Mouse (Mus musculus): ENCODE measurements around the gene Hist1h4b. TPM values are rescaled to one million over a fixed set of nuclear protein-coding genes. Genes with fewer than 3 reads are reported as not detected.

Gene Hist1h4b
- polyA plus RNA-seq, 1 experiment from 2014 or later: 3.5 TPM

GRCm38 (mm10) chr13:23738677-23739068 is 18.1 kb upstream of the Hist1h4b start, which contains the start of gene Hist1h1c:
TSS of gene Hist1h1c (plus strand) at chr13:23738808.
- Histone ChIP-seq H3K4me1 (ENCODE audit: control insufficient read depth, low read depth, low read length) (peaks cover 18% of the 10 kb centered on the region), H3K9me3 (replicated peaks; ENCODE audit: control insufficient read depth, low read length) (no peaks in the 10 kb centered on the region), H3K4me2 (ENCODE audit: low read depth, low read length) (peak within 1 kb of the TSS; percentile 82), H3K36me3 (ENCODE audit: control insufficient read depth, insufficient read depth) (no peaks in the 10 kb centered on the region), H3K4me3 (ENCODE audit: low read depth, low read length) (peak within 1 kb of the TSS; percentile 63), H3K27me3 (ENCODE audit: control insufficient read depth, insufficient read depth, low read depth, low read length) (no peaks in the 10 kb centered on the region), H3K9ac (ENCODE audit: low read depth, low read length) (peak within 1 kb of the TSS; percentile 87), H3K27ac (ENCODE audit: low read length) (peak within 1 kb of the TSS; percentile 99)
- ATAC-seq (ENCODE audit: low read depth): peak; percentile 79
- WGBS (ENCODE audit: insufficient replicate concordance): 0% methylated on average over 33 of the region's 38 CpGs

GRCm38 (mm10) chr13:23739069-23739921 is 17.5 kb upstream of the Hist1h4b start:
- Histone ChIP-seq H3K9me3 (replicated peaks; ENCODE audit: control insufficient read depth, low read length) (no peaks in the 10 kb centered on the region), H3K4me3 (ENCODE audit: low read depth, low read length) (peak overlapping the region; percentile 63), H3K4me2 (ENCODE audit: low read depth, low read length) (peak overlapping the region; percentile 82), H3K4me1 (ENCODE audit: control insufficient read depth, low read depth, low read length) (peaks cover 21% of the 10 kb centered on the region), H3K36me3 (ENCODE audit: control insufficient read depth, insufficient read depth) (no peaks in the 10 kb centered on the region), H3K27ac (ENCODE audit: low read length) (peak overlapping the region; percentile 99), H3K9ac (ENCODE audit: low read depth, low read length) (peak overlapping the region; percentile 87), H3K27me3 (ENCODE audit: control insufficient read depth, insufficient read depth, low read depth, low read length) (no peaks in the 10 kb centered on the region)
- under 1% methylated on average over 39 of the region's 39 CpGs for WGBS (ENCODE audit: insufficient replicate concordance)
- ATAC-seq (ENCODE audit: low read depth): peak; percentile 81

GRCm38 (mm10) chr13:23739922-23740252 is 16.9 kb upstream of the Hist1h4b start:
- no peaks in the 10 kb centered on the region for H3K27me3 ChIP-seq (ENCODE audit: control insufficient read depth, insufficient read depth, low read depth, low read length)
- peak overlapping the region; percentile 82 for H3K4me2 ChIP-seq (ENCODE audit: low read depth, low read length)
- no peaks in the 10 kb centered on the region for H3K36me3 ChIP-seq (ENCODE audit: control insufficient read depth, insufficient read depth)
- peak overlapping the region; percentile 99 for H3K27ac ChIP-seq (ENCODE audit: low read length)
- peak overlapping the region; percentile 87 for H3K9ac ChIP-seq (ENCODE audit: low read depth, low read length)
- ATAC-seq (ENCODE audit: low read depth): no peak
- H3K9me3 ChIP-seq (replicated peaks; ENCODE audit: control insufficient read depth, low read length): no peaks in the 10 kb centered on the region
- peaks cover 21% of the 10 kb centered on the region for H3K4me1 ChIP-seq (ENCODE audit: control insufficient read depth, low read depth, low read length)
- peak overlapping the region; percentile 63 for H3K4me3 ChIP-seq (ENCODE audit: low read depth, low read length)
- 0% methylated on average over 14 of the region's 14 CpGs for WGBS (ENCODE audit: insufficient replicate concordance)

GRCm38 (mm10) chr13:23740256-23740840 is 16.5 kb upstream of the Hist1h4b start:
- WGBS (ENCODE audit: insufficient replicate concordance): 22% methylated on average over 13 of the region's 13 CpGs
- peaks cover 21% of the 10 kb centered on the region for H3K4me1 ChIP-seq (ENCODE audit: control insufficient read depth, low read depth, low read length)
- H3K27me3 ChIP-seq (ENCODE audit: control insufficient read depth, insufficient read depth, low read depth, low read length): no peaks in the 10 kb centered on the region
- peak overlapping the region; percentile 82 for H3K4me2 ChIP-seq (ENCODE audit: low read depth, low read length)
- H3K9ac ChIP-seq (ENCODE audit: low read depth, low read length): peak overlapping the region; percentile 87
- H3K36me3 ChIP-seq (ENCODE audit: control insufficient read depth, insufficient read depth): no peaks in the 10 kb centered on the region
- peak overlapping the region; percentile 99 for H3K27ac ChIP-seq (ENCODE audit: low read length)
- no peaks in the 10 kb centered on the region for H3K9me3 ChIP-seq (replicated peaks; ENCODE audit: control insufficient read depth, low read length)
- no peak for ATAC-seq (ENCODE audit: low read depth)
- peak overlapping the region; percentile 63 for H3K4me3 ChIP-seq (ENCODE audit: low read depth, low read length)

- peak overlapping the region; percentile 87 for H3K9ac ChIP-seq (ENCODE audit: low read depth, low read length)
- WGBS (ENCODE audit: insufficient replicate concordance): 27% methylated on average over 5 of the region's 5 CpGs
- H3K4me3 ChIP-seq (ENCODE audit: low read depth, low read length): peak overlapping the region; percentile 63
- no peaks in the 10 kb centered on the region for H3K9me3 ChIP-seq (replicated peaks; ENCODE audit: control insufficient read depth, low read length)
- no peak for ATAC-seq (ENCODE audit: low read depth)
- no peaks in the 10 kb centered on the region for H3K27me3 ChIP-seq (ENCODE audit: control insufficient read depth, insufficient read depth, low read depth, low read length)
- H3K36me3 ChIP-seq (ENCODE audit: control insufficient read depth, insufficient read depth): no peaks in the 10 kb centered on the region
- peak overlapping the region; percentile 99 for H3K27ac ChIP-seq (ENCODE audit: low read length)
- H3K4me1 ChIP-seq (ENCODE audit: control insufficient read depth, low read depth, low read length): peaks cover 21% of the 10 kb centered on the region
- H3K4me2 ChIP-seq (ENCODE audit: low read depth, low read length): peak overlapping the region; percentile 82
Measured at GRCm38 (mm10) chr13:23740910-23741309, 15.9 kb upstream of the Hist1h4b start.

- H3K4me2 ChIP-seq (ENCODE audit: low read depth, low read length): peak overlapping the region; percentile 54
- peak overlapping the region; percentile 61 for H3K9ac ChIP-seq (ENCODE audit: low read depth, low read length)
- H3K9me3 ChIP-seq (replicated peaks; ENCODE audit: control insufficient read depth, low read length): no peaks in the 10 kb centered on the region
- no peaks in the 10 kb centered on the region for H3K27me3 ChIP-seq (ENCODE audit: control insufficient read depth, insufficient read depth, low read depth, low read length)
- H3K27ac ChIP-seq (ENCODE audit: low read length): peak overlapping the region; percentile 86
- H3K4me3 ChIP-seq (ENCODE audit: low read depth, low read length): peak overlapping the region; percentile 36
- peaks cover 21% of the 10 kb centered on the region for H3K4me1 ChIP-seq (ENCODE audit: control insufficient read depth, low read depth, low read length)
- ATAC-seq (ENCODE audit: low read depth): no peak
- H3K36me3 ChIP-seq (ENCODE audit: control insufficient read depth, insufficient read depth): no peaks in the 10 kb centered on the region
Measured at GRCm38 (mm10) chr13:23742007-23742406, 14.8 kb upstream of the Hist1h4b start.

- no peaks in the 10 kb centered on the region for H3K27me3 ChIP-seq (ENCODE audit: control insufficient read depth, insufficient read depth, low read depth, low read length)
- H3K4me3 ChIP-seq (ENCODE audit: low read depth, low read length): peak overlapping the region; percentile 46
- H3K9ac ChIP-seq (ENCODE audit: low read depth, low read length): peak overlapping the region; percentile 38
- H3K36me3 ChIP-seq (ENCODE audit: control insufficient read depth, insufficient read depth): no peaks in the 10 kb centered on the region
- ATAC-seq (ENCODE audit: low read depth): no peak
- H3K4me2 ChIP-seq (ENCODE audit: low read depth, low read length): peak overlapping the region; percentile 53
- WGBS (ENCODE audit: insufficient replicate concordance): 81% methylated on average over 5 of the region's 5 CpGs
- peak overlapping the region; percentile 88 for H3K27ac ChIP-seq (ENCODE audit: low read length)
- H3K9me3 ChIP-seq (replicated peaks; ENCODE audit: control insufficient read depth, low read length): no peaks in the 10 kb centered on the region
- H3K4me1 ChIP-seq (ENCODE audit: control insufficient read depth, low read depth, low read length): peaks cover 28% of the 10 kb centered on the region
Measured at GRCm38 (mm10) chr13:23743215-23743614, 13.6 kb upstream of the Hist1h4b start.

GRCm38 (mm10) chr13:23743963-23744362 is 12.8 kb upstream of the Hist1h4b start:
- Histone ChIP-seq H3K9ac (ENCODE audit: low read depth, low read length) (peak overlapping the region; percentile 71), H3K27ac (ENCODE audit: low read length) (peak overlapping the region; percentile 100), H3K9me3 (replicated peaks; ENCODE audit: control insufficient read depth, low read length) (no peaks in the 10 kb centered on the region), H3K27me3 (ENCODE audit: control insufficient read depth, insufficient read depth, low read depth, low read length) (no peaks in the 10 kb centered on the region), H3K4me3 (ENCODE audit: low read depth, low read length) (peak overlapping the region; percentile 66), H3K36me3 (ENCODE audit: control insufficient read depth, insufficient read depth) (no peaks in the 10 kb centered on the region), H3K4me1 (ENCODE audit: control insufficient read depth, low read depth, low read length) (peaks cover 32% of the 10 kb centered on the region), H3K4me2 (ENCODE audit: low read depth, low read length) (peak overlapping the region; percentile 76)
- WGBS (ENCODE audit: insufficient replicate concordance): 60% methylated on average over 4 of the region's 4 CpGs
- ATAC-seq (ENCODE audit: low read depth): no peak
